Mouse (Mus musculus): Measurements from ENCODE around the gene Dnajc7. TPM values are rescaled to one million over a fixed set of nuclear protein-coding genes. Genes with fewer than 3 reads are reported as not detected.
"Not testable (repeated sequence)": the region's sequence is repeated elsewhere in the genome, so short reads cannot be mapped to it uniquely, and the experiment has no call there.

Gene Dnajc7
- polyA plus RNA-seq, 1 experiment from 2014 or later, result 268 TPM

- DNase-seq (ENCODE audit: low spot score), result no peak
- Histone ChIP-seq H3K9me3 (replicated peaks) (no peaks in the 10 kb centered on the region), H3K27ac (replicated peaks) (no peak overlapping the region), H3K27me3 (ENCODE audit: low read depth, poor library complexity, severe bottlenecking) (no peaks in the 10 kb centered on the region), H3K4me1 (peaks cover 26% of the 10 kb centered on the region), H3K4me3 (no peak overlapping the region), H3K36me3 (peaks cover 35% of the 10 kb centered on the region)
- 94% methylated on average over 5 of the region's 5 CpGs for WGBS
Measured at GRCm38 (mm10) chr11:100628056-100628455, 8.1 kb upstream of the Dnajc7 start.

GRCm38 (mm10) chr11:100626701-100627195, 6.8 kb upstream of the Dnajc7 start:
- Histone ChIP-seq H3K4me3 (no peak overlapping the region), H3K27ac (replicated peaks) (no peak overlapping the region), H3K4me1 (peaks cover 31% of the 10 kb centered on the region), H3K27me3 (ENCODE audit: low read depth, poor library complexity, severe bottlenecking) (no peaks in the 10 kb centered on the region), H3K9me3 (replicated peaks) (no peaks in the 10 kb centered on the region), H3K36me3 (peaks cover 35% of the 10 kb centered on the region)
- DNase-seq (ENCODE audit: low spot score), result peak; percentile 62
- 32% methylated on average over 9 of the region's 9 CpGs for WGBS

DNA sequence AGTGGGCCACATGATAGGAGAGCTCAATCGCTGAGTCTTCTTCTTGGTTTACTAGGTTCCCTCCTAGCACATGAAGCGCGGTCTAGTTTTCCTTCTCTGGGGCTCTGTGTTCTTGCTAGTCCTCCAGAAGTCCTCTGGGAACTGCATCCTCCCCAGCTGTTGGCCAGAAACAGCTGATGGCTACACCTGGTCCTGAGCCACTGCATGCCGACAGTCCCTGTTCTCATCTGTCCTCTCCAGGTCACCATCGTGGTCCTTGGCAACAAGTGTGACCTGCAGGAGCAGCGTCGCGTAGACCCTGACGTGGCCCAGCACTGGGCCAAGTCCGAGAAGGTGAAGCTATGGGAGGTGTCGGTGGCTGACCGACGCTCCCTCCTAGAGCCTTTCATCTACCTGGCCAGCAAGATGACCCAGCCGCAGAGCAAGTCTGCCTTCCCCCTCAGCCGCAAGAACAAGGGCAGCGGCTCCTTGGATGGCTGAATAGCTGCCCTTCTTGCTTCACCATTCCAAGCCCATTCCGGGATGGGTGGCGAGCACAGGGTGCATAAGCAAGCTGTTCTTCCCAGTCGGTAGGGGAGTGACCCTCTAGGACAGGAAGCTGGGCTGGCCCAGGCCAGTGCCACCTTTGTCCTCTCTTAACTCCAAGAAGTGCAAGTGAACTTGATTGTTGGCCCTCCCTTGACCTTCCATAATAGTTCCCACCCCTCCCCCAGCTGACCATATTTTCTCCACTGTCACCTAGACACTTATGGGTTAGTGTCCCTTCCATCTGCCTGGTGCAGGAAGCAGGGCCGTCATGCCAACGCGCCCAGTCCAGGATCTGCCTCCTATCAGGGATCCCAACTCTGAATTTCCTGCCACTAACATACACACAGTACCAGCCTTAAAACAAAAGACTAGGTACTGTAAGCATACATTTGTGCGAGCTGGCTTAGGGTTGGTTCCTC, 6.1 kb upstream of the Dnajc7 start:
- H3K9me3 ChIP-seq (replicated peaks), result no peaks in the 10 kb centered on the region
- WGBS, result 93% methylated on average over 23 of the region's 23 CpGs
- no peak for DNase-seq (ENCODE audit: low spot score)
- H3K27me3 ChIP-seq (ENCODE audit: low read depth, poor library complexity, severe bottlenecking), result no peaks in the 10 kb centered on the region
- peaks cover 31% of the 10 kb centered on the region for H3K4me1 ChIP-seq
- H3K36me3 ChIP-seq, result peaks cover 35% of the 10 kb centered on the region
- no peak overlapping the region for H3K27ac ChIP-seq (replicated peaks)
- H3K4me3 ChIP-seq, result no peak overlapping the region

DNA sequence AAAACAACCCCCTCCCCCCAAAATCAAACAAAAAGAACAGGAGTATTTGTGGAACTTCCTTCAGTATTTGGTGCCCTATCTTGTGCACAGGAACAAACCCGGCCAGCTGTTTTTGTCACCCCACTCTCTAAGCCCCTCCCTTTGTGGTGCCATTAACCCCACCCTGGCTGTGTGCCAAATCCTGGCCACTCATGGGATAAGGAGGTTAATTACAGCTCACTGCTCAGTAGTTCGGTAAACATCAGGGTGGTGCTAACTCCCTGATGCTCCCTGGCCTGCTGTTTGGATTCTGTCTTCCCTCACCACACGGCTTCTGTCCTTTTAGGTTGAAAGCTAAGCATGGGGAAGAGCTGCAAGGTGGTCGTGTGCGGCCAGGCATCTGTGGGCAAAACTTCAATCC, 3.9 kb upstream of the Dnajc7 start:
- Histone ChIP-seq H3K9me3 (replicated peaks) (no peaks in the 10 kb centered on the region), H3K4me1 (peaks cover 34% of the 10 kb centered on the region), H3K27ac (replicated peaks) (no peak overlapping the region), H3K4me3 (peak overlapping the region; percentile 74), H3K36me3 (peaks cover 35% of the 10 kb centered on the region), H3K27me3 (ENCODE audit: low read depth, poor library complexity, severe bottlenecking) (no peaks in the 10 kb centered on the region)
- WGBS, result 75% methylated on average over 5 of the region's 5 CpGs
- no peak for DNase-seq (ENCODE audit: low spot score)

DNA sequence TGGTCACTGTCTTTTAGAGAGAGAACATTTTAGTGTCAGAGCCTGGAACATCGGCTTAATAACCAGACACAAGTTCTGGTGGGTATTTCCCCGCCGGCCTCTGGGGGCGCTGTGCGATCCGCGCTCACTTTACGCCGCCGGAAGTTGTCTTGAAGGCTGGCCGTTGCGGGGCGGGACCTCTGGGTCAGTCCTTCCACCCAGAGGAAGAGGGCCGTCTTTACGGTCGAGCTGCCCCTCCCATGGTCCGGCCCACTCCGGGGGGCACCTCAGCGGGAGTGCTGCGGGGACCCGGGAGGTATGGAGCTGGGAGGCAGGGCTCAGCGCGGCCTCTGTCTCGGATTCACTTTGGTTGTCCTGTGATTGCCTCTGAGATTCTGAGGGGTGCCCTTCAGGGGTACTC, 2.7 kb upstream of the Dnajc7 start:
- Histone ChIP-seq H3K36me3 (peaks cover 35% of the 10 kb centered on the region), H3K27me3 (ENCODE audit: low read depth, poor library complexity, severe bottlenecking) (no peaks in the 10 kb centered on the region), H3K4me1 (peaks cover 39% of the 10 kb centered on the region), H3K27ac (replicated peaks) (peak overlapping the region; percentile 87), H3K9me3 (replicated peaks) (no peaks in the 10 kb centered on the region), H3K4me3 (peak overlapping the region; percentile 74)
- 1% methylated on average over 24 of the region's 24 CpGs for WGBS
- peak; percentile 93 for DNase-seq (ENCODE audit: low spot score)

DNA sequence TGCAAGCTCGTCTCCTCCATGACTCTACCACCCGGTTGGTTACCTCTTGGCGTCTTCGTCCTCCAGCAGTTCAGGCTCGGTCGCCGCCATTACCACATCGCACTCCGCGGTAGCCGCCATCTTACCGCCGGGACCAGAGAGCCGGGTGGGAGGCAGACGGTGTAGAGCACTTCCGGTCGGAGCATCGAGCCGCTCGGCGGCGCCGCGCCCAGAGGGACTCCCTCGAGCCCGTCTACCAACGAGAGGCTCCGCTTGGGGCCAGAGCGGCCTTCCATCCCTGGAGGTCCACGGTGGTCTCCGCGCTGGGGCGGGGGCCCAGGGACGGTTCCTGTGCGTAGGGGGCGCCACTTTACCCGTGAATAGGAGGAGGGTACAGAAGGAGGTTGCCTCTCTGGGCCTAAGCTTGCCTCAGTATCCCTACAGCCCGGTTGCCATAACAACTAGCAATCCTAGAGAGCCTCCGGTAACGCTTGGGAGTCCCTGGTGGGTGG, 438 bp downstream of the Dnajc7 start:
- no peaks in the 10 kb centered on the region for H3K27me3 ChIP-seq (ENCODE audit: low read depth, poor library complexity, severe bottlenecking)
- DNase-seq (ENCODE audit: low spot score), result peak; percentile 99
- H3K9me3 ChIP-seq (replicated peaks), result no peaks in the 10 kb centered on the region
- WGBS, result under 1% methylated on average over 40 of the region's 40 CpGs
- H3K36me3 ChIP-seq, result peaks cover 20% of the 10 kb centered on the region
- peaks cover 42% of the 10 kb centered on the region for H3K4me1 ChIP-seq
- peak overlapping the region; percentile 97 for H3K27ac ChIP-seq (replicated peaks)
- peak overlapping the region; percentile 98 for H3K4me3 ChIP-seq

- peaks cover 17% of the 10 kb centered on the region for H3K36me3 ChIP-seq
- peak within 1 kb of the TSS; percentile 98 for H3K4me3 ChIP-seq
- peak; percentile 78 for DNase-seq (ENCODE audit: low spot score)
- H3K27ac ChIP-seq (replicated peaks), result peak within 1 kb of the TSS; percentile 97
- WGBS, result under 1% methylated on average over 36 of the region's 36 CpGs
- no peaks in the 10 kb centered on the region for H3K9me3 ChIP-seq (replicated peaks)
- H3K27me3 ChIP-seq (ENCODE audit: low read depth, poor library complexity, severe bottlenecking), result no peaks in the 10 kb centered on the region
- H3K4me1 ChIP-seq, result peaks cover 36% of the 10 kb centered on the region
Measured at GRCm38 (mm10) chr11:100618761-100619484, 1.0 kb downstream of the Dnajc7 start, which contains the start of gene Nkiras2. Gene Nkiras2, plus strand, starts transcription at chr11:100619244.

- Histone ChIP-seq H3K27me3 (ENCODE audit: low read depth, poor library complexity, severe bottlenecking) (no peaks in the 10 kb centered on the region), H3K4me1 (peaks cover 24% of the 10 kb centered on the region), H3K36me3 (peaks cover 28% of the 10 kb centered on the region), H3K27ac (replicated peaks) (no peak overlapping the region), H3K4me3 (peak overlapping the region; percentile 98; the same call in 1 of the 2 replicates), H3K9me3 (replicated peaks) (no peaks in the 10 kb centered on the region)
- DNase-seq (ENCODE audit: low spot score), result no peak
- 97% methylated on average over 4 of the region's 4 CpGs for WGBS
Measured at GRCm38 (mm10) chr11:100617480-100617879, 2.5 kb downstream of the Dnajc7 start.

GRCm38 (mm10) chr11:100616836-100617235, 3.1 kb downstream of the Dnajc7 start:
- Histone ChIP-seq H3K4me1 (peaks cover 22% of the 10 kb centered on the region), H3K36me3 (peaks cover 35% of the 10 kb centered on the region)
- not testable (repeated sequence) for H3K27me3 ChIP-seq (ENCODE audit: low read depth, poor library complexity, severe bottlenecking); H3K27ac ChIP-seq (replicated peaks); H3K9me3 ChIP-seq (replicated peaks); H3K4me3 ChIP-seq; DNase-seq (ENCODE audit: low spot score)
- 99% methylated on average over 7 of the region's 7 CpGs for WGBS

- Histone ChIP-seq H3K4me1 (peaks cover 22% of the 10 kb centered on the region), H3K4me3 (no peak overlapping the region)
- WGBS, result 89% methylated on average over 5 of the region's 5 CpGs
Measured at GRCm38 (mm10) chr11:100616332-100616731, 3.6 kb downstream of the Dnajc7 start.

DNA sequence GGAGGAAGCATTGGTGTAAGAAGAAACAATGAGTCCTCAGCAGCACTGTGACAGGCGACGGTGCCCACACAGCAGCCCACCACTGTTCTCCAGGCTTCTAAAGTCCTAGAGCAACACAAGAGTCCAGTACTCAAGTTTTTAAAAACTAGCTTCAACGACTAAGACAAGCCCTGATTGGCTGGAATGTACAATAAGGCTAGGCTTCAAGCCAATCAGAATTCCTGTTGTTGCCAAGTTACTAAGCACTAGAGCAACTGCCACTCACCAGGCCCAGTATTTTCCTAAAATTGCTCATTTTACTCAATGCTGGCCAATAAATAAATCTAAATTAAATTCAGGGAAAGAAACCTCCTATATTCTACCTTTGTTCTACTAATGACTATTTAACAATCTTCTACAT, 6.7 kb downstream of the Dnajc7 start:
- Histone ChIP-seq H3K27ac (replicated peaks) (no peak overlapping the region), H3K27me3 (ENCODE audit: low read depth, poor library complexity, severe bottlenecking) (no peaks in the 10 kb centered on the region), H3K4me3 (no peak overlapping the region), H3K4me1 (peaks cover 9% of the 10 kb centered on the region), H3K36me3 (peaks cover 49% of the 10 kb centered on the region), H3K9me3 (replicated peaks) (no peaks in the 10 kb centered on the region)
- no peak for DNase-seq (ENCODE audit: low spot score)
- WGBS, result 90% methylated on average over 3 of the region's 3 CpGs

More at GRCm38 (mm10) chr11:100616332-100616731, 3.6 kb downstream of the Dnajc7 start:
- DNase-seq (ENCODE audit: low spot score), result no peak
- Histone ChIP-seq H3K9me3 (replicated peaks) (no peaks in the 10 kb centered on the region), H3K36me3 (peaks cover 38% of the 10 kb centered on the region), H3K27ac (replicated peaks) (no peak overlapping the region), H3K27me3 (ENCODE audit: low read depth, poor library complexity, severe bottlenecking) (no peaks in the 10 kb centered on the region)

DNA sequence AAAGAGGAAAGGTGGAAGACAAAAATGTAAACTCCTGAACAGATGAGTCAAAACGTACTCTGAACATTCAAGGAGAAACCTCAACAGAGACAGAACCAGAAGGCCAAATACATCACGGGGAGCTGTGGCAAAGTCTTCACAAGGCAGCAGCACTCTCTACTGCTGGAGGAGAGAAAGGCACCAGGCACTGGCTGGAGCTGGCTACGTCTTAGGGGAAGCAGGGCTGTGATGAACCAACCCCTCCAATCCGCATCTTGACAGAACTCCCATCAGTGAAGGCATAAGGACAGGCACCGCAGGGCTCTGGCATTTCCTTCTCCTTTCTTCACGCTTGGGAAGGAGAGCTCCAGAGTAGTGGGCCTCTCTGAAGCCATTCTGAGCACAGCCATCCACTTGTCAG, 8.3 kb downstream of the Dnajc7 start:
- H3K36me3 ChIP-seq, result peaks cover 60% of the 10 kb centered on the region
- no peak for DNase-seq (ENCODE audit: low spot score)
- H3K4me1 ChIP-seq, result no peaks in the 10 kb centered on the region
- H3K27ac ChIP-seq (replicated peaks), result no peak overlapping the region
- WGBS, result 88% methylated on average over 6 of the region's 6 CpGs
- no peak overlapping the region for H3K4me3 ChIP-seq
- no peaks in the 10 kb centered on the region for H3K9me3 ChIP-seq (replicated peaks)
- H3K27me3 ChIP-seq (ENCODE audit: low read depth, poor library complexity, severe bottlenecking), result no peaks in the 10 kb centered on the region
